Mouse (Mus musculus) layer of hippocampus, adult 9-11 months (tissue): ENCODE measurements around the gene Smchd1.
"Not testable (repeated sequence)": the region's sequence is repeated elsewhere in the genome, so short reads cannot be mapped to it uniquely, and the experiment has no call there.

ENCODE experiments used
- DNase-seq: peaks from one replicate; pipeline ENCODE4 v3.0.0; 2022

Smchd1 gene

GRCm38 (mm10) chr17:71444126-71444525 lies 31.0 kb downstream of the Smchd1 start:
- no peak for DNase-seq

- no peak for DNase-seq
These were observed 31.9 kb downstream of the Smchd1 start for GRCm38 (mm10) chr17:71443273-71443672.

- DNase-seq = not testable (repeated sequence)
These were observed 52.6 kb downstream of the Smchd1 start for GRCm38 (mm10) chr17:71422502-71422901.

- DNase-seq = not testable (repeated sequence)
These were observed 55.7 kb downstream of the Smchd1 start for GRCm38 (mm10) chr17:71419448-71419847.

- no peak for DNase-seq
These were observed 58.1 kb downstream of the Smchd1 start for GRCm38 (mm10) chr17:71417008-71417407.

GRCm38 (mm10) chr17:71387401-71387800 lies 87.7 kb downstream of the Smchd1 start:
- DNase-seq = no peak

GRCm38 (mm10) chr17:71380346-71380745 lies 94.8 kb downstream of the Smchd1 start:
- DNase-seq = no peak

- DNase-seq = no peak
These were observed 97.2 kb downstream of the Smchd1 start for GRCm38 (mm10) chr17:71377901-71378300.

GRCm38 (mm10) chr17:71355526-71355925 lies 119.6 kb downstream of the Smchd1 start:
- no peak for DNase-seq

GRCm38 (mm10) chr17:71354205-71354604 lies 120.9 kb downstream of the Smchd1 start:
- no peak for DNase-seq

GRCm38 (mm10) chr17:71348188-71348587 lies 127.0 kb downstream of the Smchd1 start:
- DNase-seq = no peak

GRCm38 (mm10) chr17:71342006-71342405 lies 133.1 kb downstream of the Smchd1 start:
- DNase-seq = no peak

GRCm38 (mm10) chr17:71338627-71339026 lies 136.5 kb downstream of the Smchd1 start:
- no peak for DNase-seq

GRCm38 (mm10) chr17:71337546-71337945 lies 137.6 kb downstream of the Smchd1 start:
- DNase-seq = no peak

- DNase-seq = no peak
These were observed 138.7 kb downstream of the Smchd1 start for GRCm38 (mm10) chr17:71336421-71336820.

GRCm38 (mm10) chr17:71332298-71332697 lies 142.8 kb downstream of the Smchd1 start:
- DNase-seq = no peak

GRCm38 (mm10) chr17:71320731-71321130 lies 154.4 kb downstream of the Smchd1 start:
- not testable (repeated sequence) for DNase-seq

- DNase-seq = no peak
These were observed 155.8 kb downstream of the Smchd1 start for GRCm38 (mm10) chr17:71319361-71319760.

- DNase-seq = no peak
These were observed 157.6 kb downstream of the Smchd1 start for GRCm38 (mm10) chr17:71317571-71317970.

- no peak for DNase-seq
These were observed 160.8 kb downstream of the Smchd1 start for GRCm38 (mm10) chr17:71314315-71314714.

- no peak for DNase-seq
These were observed 163.6 kb downstream of the Smchd1 start, which contains the start of gene Emilin2 for GRCm38 (mm10) chr17:71311340-71312171. Emilin2 (minus strand) TSS chr17:71311978.

GRCm38 (mm10) chr17:71310486-71311339 lies 164.4 kb downstream of the Smchd1 start:
- no peak for DNase-seq

- no peak for DNase-seq
These were observed 165.2 kb downstream of the Smchd1 start for GRCm38 (mm10) chr17:71309711-71310485.
